Comparison of ENCODE assay signal across 17 mouse cellular contexts in the genomic region with DNA sequence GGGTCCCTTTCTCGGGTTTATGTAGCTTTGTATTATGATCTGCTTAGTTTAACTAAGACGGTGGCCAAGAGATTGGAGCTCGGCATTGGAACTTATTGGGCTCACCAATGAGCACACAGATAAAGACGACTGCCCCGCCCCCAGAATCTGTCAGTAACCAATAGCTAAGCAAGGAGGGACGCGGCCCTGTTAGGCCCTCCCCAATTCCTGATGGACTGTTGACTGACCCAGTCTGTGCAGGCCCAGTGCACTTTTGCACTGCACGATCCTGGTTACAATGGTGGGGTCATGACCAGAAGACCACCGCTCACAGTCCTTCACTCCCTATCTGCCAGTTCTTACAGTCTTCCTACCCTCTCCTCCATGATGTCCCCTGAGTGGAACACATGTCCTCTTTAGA. TPM values are rescaled to one million over a fixed set of nuclear protein-coding genes. Genes with fewer than 3 reads are reported as not detected.
DNase-seq lines count a peak whose midpoint lies in the region; ATAC-seq and TF ChIP-seq lines count a peak whose summit lies in the region.
"Had no signal": no experiment of that assay in that cellular context is flagged by ENCODE, and none has a peak within 500 bp of the region (broad histone marks: within the 10 kb centered on the region; RNA-seq: fewer than 3 reads in every experiment).

No protein-coding gene starts in this region.

- peaks cover 31% of the 10 kb centered on the region for H3K36me3 ChIP-seq in midbrain, embryonic 14.5 days (ENCODE audit: control insufficient read depth, insufficient read depth, low read length)
- peaks cover 5% of the 10 kb centered on the region; the same call in 1 of the 2 replicates for H3K36me3 ChIP-seq in midbrain, postnatal 0 days (ENCODE audit: insufficient read depth, low read length)
- H3K36me3 ChIP-seq in forebrain, postnatal 0 days (ENCODE audit: insufficient read depth): no peaks in the 10 kb centered on the region
- H3K36me3 ChIP-seq: G1E; heart, embryonic 12.5 days had no signal

- peak; percentile 24; the same call in 1 of the 2 replicates for ATAC-seq in midbrain, embryonic 14.5 days (ENCODE audit: low FRiP score, low TSS enrichment)
- no peak for ATAC-seq in midbrain, postnatal 0 days (ENCODE audit: low FRiP score)
- peak; percentile 20; the same call in 1 of the 2 replicates for ATAC-seq in forebrain, postnatal 0 days
- ATAC-seq: intestine, postnatal 0 days had no signal

- no peak overlapping the region for H3K9ac ChIP-seq in midbrain, embryonic 14.5 days (replicated peaks; ENCODE audit: low read length)
- no peak overlapping the region for H3K9ac ChIP-seq in midbrain, postnatal 0 days (replicated peaks; ENCODE audit: low read length, poor library complexity, severe bottlenecking)
- H3K9ac ChIP-seq in forebrain, postnatal 0 days: no peak overlapping the region
- H3K9ac ChIP-seq: heart, embryonic 12.5 days; limb, embryonic 13.5 days; liver, embryonic 14.5 days had no signal

- H3K27ac ChIP-seq in midbrain, embryonic 14.5 days (replicated peaks; ENCODE audit: low read depth, low read length): no peak overlapping the region
- H3K27ac ChIP-seq in midbrain, postnatal 0 days (ENCODE audit: low read depth, low read length): no peak overlapping the region
- H3K27ac ChIP-seq in forebrain, postnatal 0 days (ENCODE audit: low read depth, low read length): no peak overlapping the region
- H3K27ac ChIP-seq: limb, embryonic 13.5 days; liver, embryonic 14.5 days had no signal

- TF ChIP-seq CTCF in midbrain, postnatal 0 days (IDR thresholded peaks at IDR 0.05): no peak
- TF ChIP-seq CTCF in forebrain, postnatal 0 days (IDR thresholded peaks at IDR 0.05; ENCODE audit: low read depth): no peak

- H3K4me1 ChIP-seq in midbrain, embryonic 14.5 days (ENCODE audit: control insufficient read depth, insufficient read depth, low read length): no peaks in the 10 kb centered on the region
- no peaks in the 10 kb centered on the region for H3K4me1 ChIP-seq in midbrain, postnatal 0 days (ENCODE audit: insufficient read depth, low read length)
- no peaks in the 10 kb centered on the region for H3K4me1 ChIP-seq in forebrain, postnatal 0 days (ENCODE audit: insufficient read depth)
- H3K4me1 ChIP-seq: limb, embryonic 13.5 days had no signal

- no peak overlapping the region for H3K4me2 ChIP-seq in midbrain, embryonic 14.5 days (ENCODE audit: low read length)
- no peak overlapping the region for H3K4me2 ChIP-seq in midbrain, postnatal 0 days (ENCODE audit: low read depth, low read length, poor library complexity, severe bottlenecking)
- H3K4me2 ChIP-seq in forebrain, postnatal 0 days (ENCODE audit: low read depth): no peak overlapping the region
- H3K4me2 ChIP-seq: heart, embryonic 12.5 days; limb, embryonic 13.5 days had no signal

- H3K27me3 ChIP-seq in midbrain, embryonic 14.5 days (ENCODE audit: control insufficient read depth, insufficient read depth, low read length): no peaks in the 10 kb centered on the region
- no peaks in the 10 kb centered on the region for H3K27me3 ChIP-seq in midbrain, postnatal 0 days (ENCODE audit: insufficient read depth, low read length)
- H3K27me3 ChIP-seq in forebrain, postnatal 0 days (ENCODE audit: insufficient read depth, low read length): no peaks in the 10 kb centered on the region
- H3K27me3 ChIP-seq: limb, embryonic 13.5 days had no signal

- no peaks in the 10 kb centered on the region for H3K9me3 ChIP-seq in midbrain, embryonic 14.5 days (ENCODE audit: control insufficient read depth, low read length)
- H3K9me3 ChIP-seq in midbrain, postnatal 0 days (ENCODE audit: low read length): no peaks in the 10 kb centered on the region
- H3K9me3 ChIP-seq in forebrain, postnatal 0 days (ENCODE audit: low read length): no peaks in the 10 kb centered on the region
- H3K9me3 ChIP-seq: G1E; heart, embryonic 12.5 days; limb, embryonic 13.5 days had no signal

- DNase-seq in heart, adult 11 months: peak; percentile 83
- DNase-seq in heart, adult 18-20 months: no peak
- no peak for DNase-seq in midbrain, embryonic 14.5 days
- DNase-seq in midbrain, postnatal 0 days (ENCODE audit: low spot score): no peak
- no peak for DNase-seq in forebrain, postnatal 0 days
- peak; percentile 76 for DNase-seq in testis, postnatal 14 days (ENCODE audit: low spot score)
- no peak for DNase-seq in B cell, adult 2 months
- DNase-seq: cerebellum, adult 11 months; cerebellum, postnatal 25 days; gastrocnemius, postnatal 25 days; kidney, postnatal 14 days had no signal

- 91% methylated on average over 9 of the region's 9 CpGs for WGBS in midbrain, embryonic 14.5 days
- WGBS in midbrain, postnatal 0 days: 92% methylated on average over 9 of the region's 9 CpGs
- 89% methylated on average over 9 of the region's 9 CpGs for WGBS in forebrain, postnatal 0 days

- H3K4me3 ChIP-seq in midbrain, embryonic 14.5 days (replicated peaks; ENCODE audit: low read depth, low read length): no peak overlapping the region
- no peak overlapping the region for H3K4me3 ChIP-seq in midbrain, postnatal 0 days (ENCODE audit: low read depth, low read length)
- no peak overlapping the region for H3K4me3 ChIP-seq in forebrain, postnatal 0 days (ENCODE audit: low read depth, low read length)
- H3K4me3 ChIP-seq: erythroblast, embryonic 14.5 days; heart, embryonic 12.5 days; limb, embryonic 13.5 days had no signal

RNA-seq across cellular contexts. Expression of a gene that starts 33.6 kb away (rescaled TPM):
- 1 to 10 TPM; 3.6 to 6.4 TPM for total RNA-seq in heart, adult 18-20 months (2021)
- polyA plus RNA-seq in midbrain, embryonic 14.5 days (2014; fragmentation: Nextera tagmentation; extraction: Ambion mirVana): 32.8 and 36.3 TPM in 2 replicates
- 22.1 and 24.2 TPM in 2 replicates for total RNA-seq in midbrain, postnatal 0 days (2014; rRNA removed)
- polyA plus RNA-seq in midbrain, postnatal 0 days (2015; fragmentation: Nextera tagmentation; extraction: Ambion mirVana): 11.9 and 12.1 TPM in 2 replicates
- 31.8 and 45.5 TPM in 2 replicates for total RNA-seq in forebrain, postnatal 0 days (2014; rRNA removed)
- polyA plus RNA-seq in forebrain, postnatal 0 days (2015; fragmentation: Nextera tagmentation; extraction: Ambion mirVana): 22.0 and 24.1 TPM in 2 replicates
- polyA plus RNA-seq: G1E had no signal

Comparison
In these comparisons a context has a peak if more than half of its experiments do, and no peak if none do; other contexts are left out.
1. DNase-seq: peak in heart, adult 11 months (single experiment) and testis, postnatal 14 days (single experiment); none in heart, adult 18-20 months (0 of 2), midbrain, embryonic 14.5 days (single experiment), midbrain, postnatal 0 days (single experiment), forebrain, postnatal 0 days (single experiment) and B cell, adult 2 months (0 of 2).